Mouse (Mus musculus): Measurements from ENCODE around the gene Tmem40.
A peak's percentile ranks its signal among the peaks of the same experiment; 100 is the strongest.

The Tmem40 gene

GRCm38 (mm10) chr6:115702901-115703300 lies 59.3 kb downstream of the Tmem40 start:
- peak; percentile 61 for DNase-seq (ENCODE audit: low read depth, low spot score)

- DNase-seq (ENCODE audit: low read depth, low spot score): peak; percentile 87
Measured at GRCm38 (mm10) chr6:115701302-115701701, 60.9 kb downstream of the Tmem40 start.

- DNase-seq (ENCODE audit: low read depth, low spot score): no peak
Measured at GRCm38 (mm10) chr6:115700778-115701177, 61.4 kb downstream of the Tmem40 start.

- peak; percentile 86 for DNase-seq (ENCODE audit: low read depth, low spot score)
Measured at GRCm38 (mm10) chr6:115698699-115699098, 63.5 kb downstream of the Tmem40 start.

GRCm38 (mm10) chr6:115697739-115698558 lies 64.3 kb downstream of the Tmem40 start:
- peak; percentile 96 for DNase-seq (ENCODE audit: low read depth, low spot score)

GRCm38 (mm10) chr6:115696707-115697215 lies 65.4 kb downstream of the Tmem40 start:
- peak; percentile 94 for DNase-seq (ENCODE audit: low read depth, low spot score)

- DNase-seq (ENCODE audit: low read depth, low spot score): no peak
Measured at GRCm38 (mm10) chr6:115695124-115695523, 67.1 kb downstream of the Tmem40 start.

GRCm38 (mm10) chr6:115694441-115694842 lies 67.8 kb downstream of the Tmem40 start:
- no peak for DNase-seq (ENCODE audit: low read depth, low spot score)

- peak; percentile 88 for DNase-seq (ENCODE audit: low read depth, low spot score)
Measured at GRCm38 (mm10) chr6:115692963-115693730, 69.1 kb downstream of the Tmem40 start.

GRCm38 (mm10) chr6:115692163-115692950 lies 69.9 kb downstream of the Tmem40 start:
- DNase-seq (ENCODE audit: low read depth, low spot score): no peak

- DNase-seq (ENCODE audit: low read depth, low spot score): no peak
Measured at GRCm38 (mm10) chr6:115690105-115690504, 72.1 kb downstream of the Tmem40 start.

GRCm38 (mm10) chr6:115688589-115688988 lies 73.6 kb downstream of the Tmem40 start:
- DNase-seq (ENCODE audit: low read depth, low spot score): no peak

- peak; percentile 68 for DNase-seq (ENCODE audit: low read depth, low spot score)
Measured at GRCm38 (mm10) chr6:115687753-115688152, 74.5 kb downstream of the Tmem40 start.

- peak; percentile 95 for DNase-seq (ENCODE audit: low read depth, low spot score)
Measured at GRCm38 (mm10) chr6:115684851-115685646, 77.2 kb downstream of the Tmem40 start.

GRCm38 (mm10) chr6:115684271-115684670 lies 77.9 kb downstream of the Tmem40 start:
- DNase-seq (ENCODE audit: low read depth, low spot score): peak; percentile 85

- no peak for DNase-seq (ENCODE audit: low read depth, low spot score)
Measured at GRCm38 (mm10) chr6:115681066-115681465, 81.1 kb downstream of the Tmem40 start.
